Mouse (Mus musculus): Measurements from ENCODE around the gene Ccnq. TPM values are rescaled to one million over a fixed set of nuclear protein-coding genes. Genes with fewer than 3 reads are reported as not detected.
"Not testable (repeated sequence)": the region's sequence is repeated elsewhere in the genome, so short reads cannot be mapped to it uniquely, and the experiment has no call there.

Gene Ccnq
- polyA plus RNA-seq, 1 experiment from 2014 or later, result 26.9 TPM

- peaks cover 8% of the 10 kb centered on the region for H3K27me3 ChIP-seq
- in situ Hi-C loops (cut with MboI; ENCODE audit: low pct_unique_long_range_greater_than_20kb), result no loop called here
- no peak for TF ChIP-seq CTCF (IDR thresholded peaks at IDR 0.05)
- ATAC-seq, result no peak
- POLR2A ChIA-PET, result no interaction called here
- DNase-seq (ENCODE audit: low read depth, low spot score), result no peak
- CTCF ChIA-PET, result no interaction called here
Measured at GRCm38 (mm10) chr11:78761086-78761485, 9.6 kb upstream of the Ccnq start.

GRCm38 (mm10) chr11:78755299-78755698 is 3.8 kb upstream of the Ccnq start:
- ChIA-PET CTCF (no interaction called here), POLR2A (interaction anchor here (1.0 kb wide), 1 partner anchor 15 kb away, joined by 3 read pairs; no protein-coding TSS in a partner anchor)
- no peak for TF ChIP-seq CTCF (IDR thresholded peaks at IDR 0.05)
- DNase-seq (ENCODE audit: low read depth, low spot score) (no peak), ATAC-seq (no peak)
- in situ Hi-C loops (cut with MboI; ENCODE audit: low pct_unique_long_range_greater_than_20kb), result no loop called here
- H3K27me3 ChIP-seq, result peaks cover 8% of the 10 kb centered on the region

- ATAC-seq; CTCF ChIA-PET; POLR2A ChIA-PET; DNase-seq (ENCODE audit: low read depth, low spot score); in situ Hi-C loops (cut with MboI; ENCODE audit: low pct_unique_long_range_greater_than_20kb); H3K27me3 ChIP-seq: not testable (repeated sequence)
Measured at GRCm38 (mm10) chr11:78754177-78754576, 2.6 kb upstream of the Ccnq start.

- in situ Hi-C loops (cut with MboI; ENCODE audit: low pct_unique_long_range_greater_than_20kb), result no loop called here
- POLR2A ChIA-PET, result interaction anchor here (0.7 kb wide), 1 partner anchor 130 kb away, joined by 4 read pairs; no protein-coding TSS in a partner anchor
- CTCF ChIA-PET, result no interaction called here
- DNase-seq (ENCODE audit: low read depth, low spot score) (no peak), ATAC-seq (no peak)
- peaks cover 8% of the 10 kb centered on the region for H3K27me3 ChIP-seq
- TF ChIP-seq CTCF (IDR thresholded peaks at IDR 0.05), result no peak
Measured at GRCm38 (mm10) chr11:78753183-78753582, 1.7 kb upstream of the Ccnq start.

- ATAC-seq, result no peak
- no peak for TF ChIP-seq CTCF (IDR thresholded peaks at IDR 0.05)
- in situ Hi-C loops (cut with MboI; ENCODE audit: low pct_unique_long_range_greater_than_20kb), result no loop called here
- H3K27me3 ChIP-seq, result peaks cover under 1% of the 10 kb centered on the region
- ChIA-PET POLR2A (interaction anchor here (0.7 to 1.2 kb wide), 2 partner anchors 167 to 296 kb away, joined by 3 read pairs; no protein-coding TSS in a partner anchor), CTCF (interaction anchor here (1.0 kb wide), 1 partner anchor 25 kb away, joined by 3 read pairs; no protein-coding TSS in a partner anchor)
- DNase-seq (ENCODE audit: low read depth, low spot score), result no peak
Measured at GRCm38 (mm10) chr11:78751843-78752203, 294 bp upstream of the Ccnq start.

- TF ChIP-seq CTCF (IDR thresholded peaks at IDR 0.05), result no peak
- POLR2A ChIA-PET, result no interaction called here
Measured at GRCm38 (mm10) chr11:78746264-78746663, 5.3 kb downstream of the Ccnq start.

GRCm38 (mm10) chr11:78745475-78745874 is 6.1 kb downstream of the Ccnq start:
- DNase-seq (ENCODE audit: low read depth, low spot score) (no peak), ATAC-seq (no peak)
- TF ChIP-seq CTCF (IDR thresholded peaks at IDR 0.05), result no peak
- no peaks in the 10 kb centered on the region for H3K27me3 ChIP-seq
- CTCF ChIA-PET, result interaction anchor here (1.1 kb wide), 1 partner anchor 35 kb away, joined by 5 read pairs; no protein-coding TSS in a partner anchor
- POLR2A ChIA-PET, result no interaction called here
- in situ Hi-C loops (cut with MboI; ENCODE audit: low pct_unique_long_range_greater_than_20kb), result no loop called here

More at GRCm38 (mm10) chr11:78746264-78746663, 5.3 kb downstream of the Ccnq start:
- CTCF ChIA-PET, result interaction anchor here (1.1 kb wide), 1 partner anchor 35 kb away, joined by 5 read pairs; no protein-coding TSS in a partner anchor
- no peaks in the 10 kb centered on the region for H3K27me3 ChIP-seq
- ATAC-seq, result no peak
- in situ Hi-C loops (cut with MboI; ENCODE audit: low pct_unique_long_range_greater_than_20kb), result no loop called here
- DNase-seq (ENCODE audit: low read depth, low spot score), result no peak

GRCm38 (mm10) chr11:78742461-78742860 is 9.1 kb downstream of the Ccnq start:
- in situ Hi-C loops (cut with MboI; ENCODE audit: low pct_unique_long_range_greater_than_20kb), result no loop called here
- DNase-seq (ENCODE audit: low read depth, low spot score) (no peak), ATAC-seq (no peak)
- TF ChIP-seq CTCF (IDR thresholded peaks at IDR 0.05), result no peak
- CTCF ChIA-PET, result no interaction called here
- no peaks in the 10 kb centered on the region for H3K27me3 ChIP-seq
- POLR2A ChIA-PET, result no interaction called here

- POLR2A ChIA-PET, result no interaction called here
- CTCF ChIA-PET, result no interaction called here
- DNase-seq (ENCODE audit: low read depth, low spot score), result no peak
- ATAC-seq, result no peak
- no peak for TF ChIP-seq CTCF (IDR thresholded peaks at IDR 0.05)
- no peaks in the 10 kb centered on the region for H3K27me3 ChIP-seq
- in situ Hi-C loops (cut with MboI; ENCODE audit: low pct_unique_long_range_greater_than_20kb), result no loop called here
Measured at GRCm38 (mm10) chr11:78741958-78742357, 9.6 kb downstream of the Ccnq start.

- in situ Hi-C loops (cut with MboI; ENCODE audit: low pct_unique_long_range_greater_than_20kb), result no loop called here
- ATAC-seq, result no peak
- H3K27me3 ChIP-seq, result peaks cover 3% of the 10 kb centered on the region
Measured at GRCm38 (mm10) chr11:78739361-78739760, 12.2 kb downstream of the Ccnq start.

GRCm38 (mm10) chr11:78736877-78737408 is 14.6 kb downstream of the Ccnq start:
- DNase-seq (ENCODE audit: low read depth, low spot score) (no peak), ATAC-seq (no peak)
- no peak for TF ChIP-seq CTCF (IDR thresholded peaks at IDR 0.05)
- H3K27me3 ChIP-seq, result peaks cover 11% of the 10 kb centered on the region
- in situ Hi-C loops (cut with MboI; ENCODE audit: low pct_unique_long_range_greater_than_20kb), result no loop called here
- ChIA-PET POLR2A (no interaction called here), CTCF (no interaction called here)

More at GRCm38 (mm10) chr11:78739361-78739760, 12.2 kb downstream of the Ccnq start:
- CTCF ChIA-PET, result interaction anchor here (1.8 kb wide), 1 partner anchor 19 kb away, joined by 6 read pairs; no protein-coding TSS in a partner anchor
- POLR2A ChIA-PET, result interaction anchor here (0.6 to 1.0 kb wide), 3 partner anchors 8 to 89 kb away, joined by 3 to 4 read pairs (median 4); no protein-coding TSS in a partner anchor
- no peak for TF ChIP-seq CTCF (IDR thresholded peaks at IDR 0.05)
- DNase-seq (ENCODE audit: low read depth, low spot score), result no peak
